Mouse (Mus musculus): Measurements from ENCODE around the gene Krt1. TPM values are rescaled to one million over a fixed set of nuclear protein-coding genes. Genes with fewer than 3 reads are reported as not detected.

Krt1 gene
- 0.13 TPM in 1 of 2 replicates, not detected in the other for polyA plus RNA-seq (2012; rRNA removed)

DNA sequence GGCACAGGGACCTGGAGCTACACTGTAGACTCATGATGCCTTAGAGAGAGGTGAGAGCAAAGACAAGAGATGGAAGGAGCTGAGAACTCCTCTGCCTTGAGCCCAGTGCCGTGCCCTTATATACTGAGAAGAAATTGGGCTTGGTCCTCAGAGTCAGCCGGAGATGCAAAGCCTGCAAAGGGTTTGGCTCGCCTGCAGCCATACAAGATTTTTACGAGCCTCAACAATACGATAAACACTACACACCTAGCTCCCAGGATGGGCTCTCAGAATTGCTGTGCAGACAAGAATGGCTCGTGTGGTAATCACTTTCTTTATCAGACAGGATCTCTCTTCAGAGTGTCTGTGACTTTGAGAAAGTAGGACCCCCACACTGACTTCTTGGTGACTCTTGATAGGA lies at the start of gene Krt1:
TSS of gene Krt1 (minus strand) at position 101 of the 400 bp plus-strand sequence.
- Histone ChIP-seq H3K27me3 (ENCODE audit: control insufficient read depth, insufficient read depth, low read length) (peaks cover 3% of the 10 kb centered on the region; the same call in 1 of the 2 replicates), H3K4me1 (ENCODE audit: control insufficient read depth, insufficient read depth, low read length) (peaks cover 6% of the 10 kb centered on the region), H3K4me3 (ENCODE audit: control insufficient read depth, low read depth, low read length) (no peak within 1 kb of the TSS), H3K36me3 (ENCODE audit: control insufficient read depth, insufficient read depth, low read length) (no peaks in the 10 kb centered on the region), H3K27ac (ENCODE audit: control insufficient read depth, insufficient read depth, low read depth, low read length) (no peak within 1 kb of the TSS)
- TF ChIP-seq POLR2A (IDR thresholded peaks at IDR 0.05; ENCODE audit: control insufficient read depth, low read depth, low read length) (no peak), CTCF (IDR thresholded peaks at IDR 0.05; ENCODE audit: control insufficient read depth, insufficient read depth, insufficient replicate concordance, low read depth, low read length) (no peak)

DNA sequence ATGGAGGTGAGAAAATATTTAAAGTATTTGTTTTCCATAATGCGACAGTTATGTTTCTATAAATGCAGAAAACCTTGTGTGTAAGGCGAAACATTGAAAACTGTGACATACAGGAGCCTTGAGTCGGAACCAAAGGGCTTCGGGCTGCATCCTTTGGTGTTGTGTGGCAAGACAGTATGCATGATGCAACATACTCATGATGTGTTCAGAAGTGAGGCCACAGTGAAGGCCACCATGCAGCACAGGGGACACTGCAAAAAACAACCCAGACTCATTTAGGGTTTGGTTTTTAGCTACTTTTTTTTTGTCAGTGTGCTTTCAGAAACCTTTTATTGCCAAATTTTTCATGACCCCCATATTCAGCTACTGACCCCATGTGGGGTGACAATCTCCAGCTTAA lies 44.6 kb upstream of the Krt1 start:
- TF ChIP-seq POLR2A (IDR thresholded peaks at IDR 0.05; ENCODE audit: control insufficient read depth, low read depth, low read length) (no peak), CTCF (IDR thresholded peaks at IDR 0.05; ENCODE audit: control insufficient read depth, insufficient read depth, insufficient replicate concordance, low read depth, low read length) (no peak)

DNA sequence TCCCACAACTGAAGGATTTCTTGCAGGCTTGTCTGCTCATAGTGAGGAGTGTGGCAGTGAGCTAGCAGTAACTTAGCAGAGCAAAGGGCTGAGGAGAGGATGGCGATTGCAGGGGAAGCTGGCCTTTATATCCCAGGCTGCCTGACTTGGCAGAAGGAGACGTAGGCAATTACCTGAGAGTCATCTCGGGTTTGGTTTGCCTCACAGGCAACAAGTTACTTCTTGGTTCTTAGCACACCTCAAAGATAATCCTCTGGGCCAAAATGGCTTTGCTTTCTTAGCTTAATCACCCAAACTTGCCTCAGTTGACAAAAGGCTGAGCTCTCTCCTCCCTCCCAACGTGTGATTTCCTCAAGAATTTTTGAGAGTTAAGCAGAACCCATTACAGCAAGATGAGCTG lies 42.2 kb upstream of the Krt1 start, which contains the start of gene Krt76:
TSS of gene Krt76 (minus strand) at position 101 of the 400 bp plus-strand sequence.
- H3K27me3 ChIP-seq (ENCODE audit: control insufficient read depth, insufficient read depth, low read length) = no peaks in the 10 kb centered on the region
- no peak within 1 kb of the TSS for H3K4me3 ChIP-seq (ENCODE audit: control insufficient read depth, low read depth, low read length)
- TF ChIP-seq CTCF (IDR thresholded peaks at IDR 0.05; ENCODE audit: control insufficient read depth, insufficient read depth, insufficient replicate concordance, low read depth, low read length) = no peak
- no peak for TF ChIP-seq POLR2A (IDR thresholded peaks at IDR 0.05; ENCODE audit: control insufficient read depth, low read depth, low read length)
- H3K4me1 ChIP-seq (ENCODE audit: control insufficient read depth, insufficient read depth, low read length) = no peaks in the 10 kb centered on the region
- H3K36me3 ChIP-seq (ENCODE audit: control insufficient read depth, insufficient read depth, low read length) = no peaks in the 10 kb centered on the region
- no peak within 1 kb of the TSS for H3K27ac ChIP-seq (ENCODE audit: control insufficient read depth, insufficient read depth, low read depth, low read length)

More for the DNA sequence above, 44.6 kb upstream of the Krt1 start:
- Histone ChIP-seq H3K27ac (ENCODE audit: control insufficient read depth, insufficient read depth, low read depth, low read length) (no peak overlapping the region), H3K4me3 (ENCODE audit: control insufficient read depth, low read depth, low read length) (no peak overlapping the region), H3K27me3 (ENCODE audit: control insufficient read depth, insufficient read depth, low read length) (no peaks in the 10 kb centered on the region), H3K36me3 (ENCODE audit: control insufficient read depth, insufficient read depth, low read length) (no peaks in the 10 kb centered on the region), H3K4me1 (ENCODE audit: control insufficient read depth, insufficient read depth, low read length) (no peaks in the 10 kb centered on the region)

DNA sequence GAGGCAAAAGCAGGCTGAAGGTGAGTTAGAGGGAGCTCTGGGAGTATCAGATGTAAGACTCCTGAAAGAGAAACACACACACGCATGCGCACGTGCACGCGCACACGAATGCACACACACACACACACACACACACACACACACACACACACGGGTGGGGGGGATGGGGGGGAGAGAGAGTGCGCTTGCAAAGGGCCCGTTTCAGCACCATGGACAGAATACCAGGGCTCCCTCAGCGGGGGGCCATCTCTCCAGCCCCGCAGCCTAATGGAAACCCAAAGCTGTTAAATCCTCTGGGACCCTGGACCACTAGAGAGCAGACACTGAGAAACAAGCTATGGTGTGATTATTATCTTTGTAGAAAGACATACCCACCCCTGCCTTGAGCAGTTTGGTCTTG lies 29.2 kb upstream of the Krt1 start:
- no peaks in the 10 kb centered on the region for H3K27me3 ChIP-seq (ENCODE audit: control insufficient read depth, insufficient read depth, low read length)
- no peaks in the 10 kb centered on the region for H3K36me3 ChIP-seq (ENCODE audit: control insufficient read depth, insufficient read depth, low read length)
- no peak overlapping the region for H3K27ac ChIP-seq (ENCODE audit: control insufficient read depth, insufficient read depth, low read depth, low read length)
- no peaks in the 10 kb centered on the region for H3K4me1 ChIP-seq (ENCODE audit: control insufficient read depth, insufficient read depth, low read length)
- no peak overlapping the region for H3K4me3 ChIP-seq (ENCODE audit: control insufficient read depth, low read depth, low read length)
- TF ChIP-seq CTCF (IDR thresholded peaks at IDR 0.05; ENCODE audit: control insufficient read depth, insufficient read depth, insufficient replicate concordance, low read depth, low read length) (no peak), POLR2A (IDR thresholded peaks at IDR 0.05; ENCODE audit: control insufficient read depth, low read depth, low read length) (no peak)

DNA sequence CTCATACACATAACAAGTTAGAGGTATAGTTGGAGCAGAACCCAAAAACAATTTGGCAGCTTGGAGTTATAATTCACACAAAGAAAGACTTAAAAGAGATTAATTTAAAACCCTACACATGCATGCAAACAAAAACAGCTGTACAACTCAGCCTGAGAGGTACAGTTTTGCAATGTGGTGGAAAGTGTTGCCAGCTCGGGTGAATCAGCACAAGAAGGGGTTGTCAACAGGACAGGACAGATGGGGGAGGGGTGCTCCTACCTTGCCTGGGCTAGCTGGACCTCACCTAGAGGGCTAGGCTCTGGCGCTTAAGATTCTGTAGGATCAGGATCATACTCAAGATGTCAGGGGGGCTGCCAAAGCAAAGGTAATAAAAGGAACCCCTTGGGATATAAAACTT lies 27.4 kb upstream of the Krt1 start:
- Histone ChIP-seq H3K4me1 (ENCODE audit: control insufficient read depth, insufficient read depth, low read length) (no peaks in the 10 kb centered on the region), H3K36me3 (ENCODE audit: control insufficient read depth, insufficient read depth, low read length) (no peaks in the 10 kb centered on the region), H3K27me3 (ENCODE audit: control insufficient read depth, insufficient read depth, low read length) (no peaks in the 10 kb centered on the region), H3K4me3 (ENCODE audit: control insufficient read depth, low read depth, low read length) (no peak overlapping the region), H3K27ac (ENCODE audit: control insufficient read depth, insufficient read depth, low read depth, low read length) (no peak overlapping the region)
- no peak for TF ChIP-seq POLR2A (IDR thresholded peaks at IDR 0.05; ENCODE audit: control insufficient read depth, low read depth, low read length)
- TF ChIP-seq CTCF (IDR thresholded peaks at IDR 0.05; ENCODE audit: control insufficient read depth, insufficient read depth, insufficient replicate concordance, low read depth, low read length) = no peak

DNA sequence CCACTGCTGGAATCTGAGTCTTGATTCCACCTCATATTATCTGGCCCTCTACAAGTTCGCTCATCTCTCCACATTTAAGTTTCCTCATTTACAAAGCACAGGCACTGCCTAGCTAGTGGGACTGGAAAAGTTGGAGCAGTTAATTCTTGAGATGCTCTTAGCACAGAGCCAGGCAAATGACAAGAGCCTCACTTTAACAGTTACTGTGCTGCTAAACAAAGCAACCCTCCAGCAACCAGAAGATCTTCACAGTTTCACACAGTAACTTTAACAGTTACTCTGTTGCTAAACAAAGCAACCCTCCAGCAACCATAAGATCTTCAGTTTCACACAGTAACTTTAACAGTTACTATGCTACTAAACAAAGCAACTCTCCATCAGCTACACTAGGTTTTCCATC lies 23.8 kb upstream of the Krt1 start:
- no peaks in the 10 kb centered on the region for H3K36me3 ChIP-seq (ENCODE audit: control insufficient read depth, insufficient read depth, low read length)
- no peaks in the 10 kb centered on the region; the same call in 1 of the 2 replicates for H3K4me1 ChIP-seq (ENCODE audit: control insufficient read depth, insufficient read depth, low read length)
- H3K27ac ChIP-seq (ENCODE audit: control insufficient read depth, insufficient read depth, low read depth, low read length) = no peak overlapping the region
- no peaks in the 10 kb centered on the region for H3K27me3 ChIP-seq (ENCODE audit: control insufficient read depth, insufficient read depth, low read length)
- no peak overlapping the region for H3K4me3 ChIP-seq (ENCODE audit: control insufficient read depth, low read depth, low read length)
- TF ChIP-seq CTCF (IDR thresholded peaks at IDR 0.05; ENCODE audit: control insufficient read depth, insufficient read depth, insufficient replicate concordance, low read depth, low read length) = no peak

DNA sequence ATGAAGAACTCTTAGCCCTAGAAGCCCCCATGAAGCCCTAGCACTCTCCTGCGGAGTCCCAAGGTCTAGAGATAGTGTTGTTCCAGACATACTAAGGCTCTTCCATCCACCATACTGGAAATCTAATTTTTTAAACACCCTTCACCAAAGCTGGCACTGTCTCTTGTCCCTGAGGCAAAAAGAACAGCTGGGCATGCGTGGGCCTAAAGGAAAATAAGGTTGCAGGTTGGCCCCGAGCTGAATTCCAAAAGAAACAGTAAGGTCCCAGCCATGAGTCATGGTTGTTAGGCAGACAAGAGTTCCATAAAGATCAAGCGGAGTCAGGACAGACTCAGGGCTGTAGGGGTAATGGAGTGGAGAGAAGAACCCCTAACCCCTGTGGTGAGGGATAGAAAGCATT lies 22.6 kb upstream of the Krt1 start:
- TF ChIP-seq CTCF (IDR thresholded peaks at IDR 0.05; ENCODE audit: control insufficient read depth, insufficient read depth, insufficient replicate concordance, low read depth, low read length) (no peak), POLR2A (IDR thresholded peaks at IDR 0.05; ENCODE audit: control insufficient read depth, low read depth, low read length) (no peak)

DNA sequence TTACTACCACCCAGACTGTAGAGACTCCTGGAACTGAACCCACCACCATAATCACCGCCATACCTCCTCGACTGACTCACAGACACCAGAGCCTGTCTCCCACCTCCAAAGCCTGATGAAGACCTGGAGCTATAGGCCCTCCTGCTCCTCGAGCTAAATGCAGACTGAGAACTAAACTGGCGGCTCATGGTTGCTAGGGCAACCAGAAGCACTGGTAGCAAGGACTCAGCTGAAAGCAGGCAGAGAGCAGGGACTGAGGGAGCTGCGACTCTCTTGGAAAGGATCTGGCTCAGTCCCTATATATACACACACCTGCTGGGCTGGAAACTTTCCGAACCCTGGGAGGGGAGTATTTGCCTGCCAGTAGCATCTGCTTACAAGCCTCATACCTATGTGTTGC lies 18.8 kb upstream of the Krt1 start, which contains the start of gene Krt77:
TSS of gene Krt77 (minus strand) at position 275 of the 400 bp plus-strand sequence.
- Histone ChIP-seq H3K27ac (ENCODE audit: control insufficient read depth, insufficient read depth, low read depth, low read length) (no peak within 1 kb of the TSS), H3K4me3 (ENCODE audit: control insufficient read depth, low read depth, low read length) (no peak within 1 kb of the TSS), H3K4me1 (ENCODE audit: control insufficient read depth, insufficient read depth, low read length) (no peaks in the 10 kb centered on the region; the same call in 1 of the 2 replicates), H3K36me3 (ENCODE audit: control insufficient read depth, insufficient read depth, low read length) (no peaks in the 10 kb centered on the region), H3K27me3 (ENCODE audit: control insufficient read depth, insufficient read depth, low read length) (no peaks in the 10 kb centered on the region)
- TF ChIP-seq POLR2A (IDR thresholded peaks at IDR 0.05; ENCODE audit: control insufficient read depth, low read depth, low read length) = no peak

More for the DNA sequence above, 22.6 kb upstream of the Krt1 start:
- Histone ChIP-seq H3K27me3 (ENCODE audit: control insufficient read depth, insufficient read depth, low read length) (no peaks in the 10 kb centered on the region), H3K4me1 (ENCODE audit: control insufficient read depth, insufficient read depth, low read length) (no peaks in the 10 kb centered on the region; the same call in 1 of the 2 replicates), H3K27ac (ENCODE audit: control insufficient read depth, insufficient read depth, low read depth, low read length) (no peak overlapping the region), H3K4me3 (ENCODE audit: control insufficient read depth, low read depth, low read length) (no peak overlapping the region), H3K36me3 (ENCODE audit: control insufficient read depth, insufficient read depth, low read length) (no peaks in the 10 kb centered on the region)

Measured in testis, adult 2 months (tissue).